ENCODE assay signal across 18 mouse cellular contexts in genomic region chr6:58735090-58735489, GRCm38 (mm10).
DNase-seq lines count a peak whose midpoint lies in the region; ATAC-seq and TF ChIP-seq lines count a peak whose summit lies in the region.
"Had no signal": no experiment of that assay in that cellular context is flagged by ENCODE, and none has a peak within 500 bp of the region (broad histone marks: within the 10 kb centered on the region; RNA-seq: fewer than 3 reads in every experiment).

No protein-coding gene starts in this region.

- no peak for ATAC-seq in kidney, embryonic 15.5 days (replicated peaks; ENCODE audit: low FRiP score)
- no peak for ATAC-seq in lung, embryonic 14.5 days (ENCODE audit: insufficient read depth)
- ATAC-seq in forebrain, embryonic 16.5 days = no peak
- ATAC-seq: midbrain, embryonic 16.5 days had no signal

- no peak overlapping the region for H3K4me2 ChIP-seq in kidney, embryonic 15.5 days
- no peak overlapping the region for H3K4me2 ChIP-seq in lung, embryonic 14.5 days
- no peak overlapping the region for H3K4me2 ChIP-seq in forebrain, embryonic 16.5 days (ENCODE audit: low read length)
- H3K4me2 ChIP-seq: heart, embryonic 15.5 days had no signal

- peak overlapping the region; percentile 37; the same call in 1 of the 2 replicates for H3K27ac ChIP-seq in kidney, embryonic 15.5 days
- no peak overlapping the region for H3K27ac ChIP-seq in lung, embryonic 14.5 days (ENCODE audit: low read depth)
- H3K27ac ChIP-seq in forebrain, embryonic 16.5 days (ENCODE audit: low read length) = no peak overlapping the region
- H3K27ac ChIP-seq: gastrocnemius, adult 2 months; heart, embryonic 15.5 days; liver, embryonic 14.5 days had no signal

- TF ChIP-seq CTCF in lung, embryonic 14.5 days (IDR thresholded peaks at IDR 0.05; ENCODE audit: low read depth) = no peak

- WGBS in kidney, embryonic 15.5 days = 86% methylated on average over 1 of the region's 1 CpGs
- WGBS in lung, embryonic 14.5 days = 56% methylated on average over 1 of the region's 1 CpGs
- 100% methylated on average over 1 of the region's 1 CpGs for WGBS in forebrain, embryonic 16.5 days

- DNase-seq in kidney, adult 8-10 months = no peak
- peak; percentile 54 for DNase-seq in lung, embryonic 14.5 days
- DNase-seq in lung, postnatal 10 days = no peak
- DNase-seq in c-Kit-positive CD71-positive TER-119-positive erythroid progenitor cells, embryonic 14.5 days (ENCODE audit: low spot score) = peak; percentile 3
- DNase-seq in cerebellum, postnatal 10 days = no peak
- DNase-seq: cerebellum, adult 9-11 months; gastrocnemius, adult 2 months; heart, adult 18-20 months; left cerebral cortex, postnatal 4 days; right cerebral cortex, adult 18-20 months; thymus, postnatal 4 days had no signal

- H3K4me1 ChIP-seq in kidney, embryonic 15.5 days = no peaks in the 10 kb centered on the region
- H3K4me1 ChIP-seq in lung, embryonic 14.5 days (ENCODE audit: insufficient read depth) = no peaks in the 10 kb centered on the region
- peaks cover 17% of the 10 kb centered on the region for H3K4me1 ChIP-seq in megakaryocyte, embryonic 14.5 days
- H3K4me1 ChIP-seq in forebrain, embryonic 16.5 days (replicated peaks; ENCODE audit: control insufficient read depth, insufficient read depth, low read length) = no peaks in the 10 kb centered on the region
- H3K4me1 ChIP-seq: heart, embryonic 15.5 days had no signal

- no peaks in the 10 kb centered on the region for H3K9me3 ChIP-seq in kidney, embryonic 15.5 days (replicated peaks)
- H3K9me3 ChIP-seq in lung, embryonic 14.5 days (ENCODE audit: low read depth, low read length) = no peaks in the 10 kb centered on the region
- no peaks in the 10 kb centered on the region for H3K9me3 ChIP-seq in megakaryocyte, embryonic 14.5 days
- H3K9me3 ChIP-seq in forebrain, embryonic 16.5 days (ENCODE audit: control insufficient read depth, low read length) = no peaks in the 10 kb centered on the region
- H3K9me3 ChIP-seq: G1E; heart, embryonic 15.5 days had no signal

- H3K36me3 ChIP-seq in kidney, embryonic 15.5 days = no peaks in the 10 kb centered on the region
- no peaks in the 10 kb centered on the region for H3K36me3 ChIP-seq in lung, embryonic 14.5 days (ENCODE audit: insufficient read depth)
- H3K36me3 ChIP-seq in megakaryocyte, embryonic 14.5 days (replicated peaks; ENCODE audit: low read length) = no peaks in the 10 kb centered on the region
- H3K36me3 ChIP-seq in forebrain, embryonic 16.5 days (ENCODE audit: control insufficient read depth, insufficient read depth) = no peaks in the 10 kb centered on the region
- H3K36me3 ChIP-seq: G1E; heart, embryonic 15.5 days had no signal

- H3K27me3 ChIP-seq in kidney, embryonic 15.5 days = no peaks in the 10 kb centered on the region
- no peaks in the 10 kb centered on the region for H3K27me3 ChIP-seq in lung, embryonic 14.5 days (ENCODE audit: insufficient read depth, low read length)
- no peaks in the 10 kb centered on the region for H3K27me3 ChIP-seq in megakaryocyte, embryonic 14.5 days (replicated peaks)
- no peaks in the 10 kb centered on the region for H3K27me3 ChIP-seq in forebrain, embryonic 16.5 days (replicated peaks; ENCODE audit: control insufficient read depth, insufficient read depth, low read length)
- H3K27me3 ChIP-seq: heart, embryonic 15.5 days had no signal

- no peak overlapping the region for H3K9ac ChIP-seq in kidney, embryonic 15.5 days
- H3K9ac ChIP-seq in lung, embryonic 14.5 days = no peak overlapping the region
- no peak overlapping the region for H3K9ac ChIP-seq in forebrain, embryonic 16.5 days (replicated peaks; ENCODE audit: low read depth, low read length)
- H3K9ac ChIP-seq: heart, embryonic 15.5 days; liver, embryonic 14.5 days had no signal

- no peak overlapping the region for H3K4me3 ChIP-seq in kidney, embryonic 15.5 days (replicated peaks)
- H3K4me3 ChIP-seq in lung, embryonic 14.5 days (ENCODE audit: low read depth, low read length) = no peak overlapping the region
- peak overlapping the region; percentile 4 for H3K4me3 ChIP-seq in megakaryocyte, embryonic 14.5 days (replicated peaks)
- no peak overlapping the region for H3K4me3 ChIP-seq in forebrain, embryonic 16.5 days (replicated peaks; ENCODE audit: low read length)
- H3K4me3 ChIP-seq: gastrocnemius, adult 2 months; heart, embryonic 15.5 days had no signal

Comparison
In these comparisons a context has a peak if more than half of its experiments do, and no peak if none do; other contexts are left out.
1. DNase-seq: peak in lung, embryonic 14.5 days (single experiment) and c-Kit-positive CD71-positive TER-119-positive erythroid progenitor cells, embryonic 14.5 days (single experiment); none in kidney, adult 8-10 months (0 of 2), lung, postnatal 10 days (single experiment) and cerebellum, postnatal 10 days (0 of 2).